Mouse (Mus musculus) brain, embryonic 14.5 days (tissue): ENCODE data around the gene Cblc.

Experiments used
- CTCF ChIP-seq: fragments of 200-500 bp; IDR thresholded peaks from 2 replicates; pipeline ENCODE4 v1.5.1; 2012; ENCODE audit warnings: inconsistent platforms, mild to moderate bottlenecking, moderate library complexity, borderline replicate concordance; ENCODE audit not compliant: insufficient read depth, insufficient read length; ENCODE audit errors: extremely low read depth
- POLR2A ChIP-seq: fragments of 200-500 bp; IDR thresholded peaks from 2 replicates; pipeline ENCODE4 v1.6.1; 2012; ENCODE audit warnings: mild to moderate bottlenecking, inconsistent platforms, borderline replicate concordance; ENCODE audit not compliant: poor library complexity, insufficient read depth, insufficient read length, severe bottlenecking; ENCODE audit errors: extremely low read depth

DNA sequence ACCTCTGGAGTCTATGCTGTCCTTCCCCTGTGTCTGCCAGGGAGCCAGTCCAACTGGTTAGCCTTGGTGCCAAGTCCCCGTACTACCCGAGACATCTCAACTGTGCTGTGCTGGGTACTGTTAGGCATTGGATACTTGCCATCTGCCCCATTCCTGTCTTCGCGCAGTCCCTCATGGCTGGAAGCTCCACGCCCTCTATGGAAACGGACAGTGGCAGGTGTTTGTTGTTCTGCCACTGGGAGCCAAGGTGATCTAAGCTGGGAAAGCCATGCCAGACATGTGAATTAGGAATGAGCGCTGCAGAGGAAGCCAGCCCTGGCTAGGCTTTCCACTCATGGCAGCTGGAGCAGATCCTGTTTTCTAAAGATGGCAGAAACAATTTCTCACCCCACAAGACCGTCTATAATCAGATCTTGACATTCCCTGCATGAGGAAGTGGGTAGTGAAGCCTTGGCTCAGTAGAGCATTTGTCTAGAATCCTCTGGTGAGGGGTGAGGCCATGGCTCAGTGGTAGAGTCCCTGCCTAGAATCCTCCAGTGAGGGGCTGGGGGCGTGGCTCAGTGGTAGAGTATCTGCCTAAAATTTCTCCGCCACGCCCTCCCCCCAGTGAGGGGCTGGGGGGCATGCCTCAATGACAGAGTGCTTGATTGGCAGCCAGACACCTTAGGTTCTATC, 19.4 kb downstream of the Cblc start:
- no peak for TF ChIP-seq POLR2A
- no peak for TF ChIP-seq CTCF
